Mouse (Mus musculus): Measurements from ENCODE around the gene Tbc1d32. TPM values are rescaled to one million over a fixed set of nuclear protein-coding genes. Genes with fewer than 3 reads are reported as not detected.

Gene Tbc1d32
- polyA plus RNA-seq, 1 experiment from 2014 or later = 2.0 TPM

DNA sequence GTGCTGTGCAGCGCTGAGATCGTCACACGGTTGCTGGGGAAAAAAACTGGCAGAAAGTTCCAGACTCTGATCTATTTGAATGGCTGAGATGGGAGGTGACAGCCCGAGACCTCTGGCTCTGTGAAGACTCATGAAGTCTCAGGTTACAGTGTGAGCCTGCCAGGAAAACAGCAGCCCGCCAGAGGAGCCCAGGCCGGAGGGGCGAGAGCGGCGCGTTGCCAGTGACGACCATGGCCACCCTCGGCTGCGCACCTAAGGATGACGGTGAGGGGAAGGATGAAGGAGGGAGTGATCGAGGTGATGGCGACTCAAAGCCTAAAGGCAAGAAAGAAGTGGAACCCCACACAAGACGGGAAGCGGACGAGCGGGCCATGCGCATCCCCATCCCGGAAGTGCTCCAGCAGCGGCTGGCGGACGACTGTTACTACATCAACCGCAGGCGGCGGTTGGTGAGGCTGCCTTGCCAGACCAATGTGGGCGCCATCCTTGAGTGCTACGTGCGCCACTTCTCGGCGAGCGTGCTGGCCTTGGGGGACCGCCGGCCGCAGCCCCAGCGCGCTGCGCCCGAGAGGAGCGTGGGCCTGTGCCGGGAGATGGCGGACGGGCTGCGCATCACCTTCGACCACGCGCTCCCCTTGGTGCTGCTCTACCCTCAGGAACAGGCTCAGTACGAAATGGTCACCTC is 113.4 kb downstream of the Tbc1d32 start:
- peak; percentile 82 for ATAC-seq (ENCODE audit: insufficient number of reproducible peaks, insufficient read depth, low FRiP score, low read depth)
- WGBS = under 1% methylated on average over 50 of the region's 50 CpGs
- H3K27ac ChIP-seq (replicated peaks in 1 of 2; ENCODE audit: control insufficient read depth in 1 of 2, insufficient read depth in 1 of 2, low read depth in 2 of 2, low read length in 2 of 2) = peak overlapping the region; percentile 59 to 68
- H3K9me3 ChIP-seq (ENCODE audit: control insufficient read depth, low read length) = no peaks in the 10 kb centered on the region
- no peaks in the 10 kb centered on the region; a peak in 1 of 4 replicates for H3K4me1 ChIP-seq (ENCODE audit: control insufficient read depth in 2 of 2, insufficient read depth in 2 of 2, low read length in 2 of 2)
- no peaks in the 10 kb centered on the region for H3K27me3 ChIP-seq (ENCODE audit: control insufficient read depth, insufficient read depth, low read length)
- H3K4me2 ChIP-seq (ENCODE audit: low read length) = peak overlapping the region; percentile 88
- H3K36me3 ChIP-seq (ENCODE audit: control insufficient read depth, insufficient read depth, low read length) = no peaks in the 10 kb centered on the region
- peak overlapping the region; percentile 65 to 71 for H3K4me3 ChIP-seq (ENCODE audit: control insufficient read depth in 1 of 2, insufficient read depth in 1 of 2, low read depth in 1 of 2, low read length in 2 of 2)
- H3K9ac ChIP-seq (ENCODE audit: low read length) = peak overlapping the region; percentile 78

DNA sequence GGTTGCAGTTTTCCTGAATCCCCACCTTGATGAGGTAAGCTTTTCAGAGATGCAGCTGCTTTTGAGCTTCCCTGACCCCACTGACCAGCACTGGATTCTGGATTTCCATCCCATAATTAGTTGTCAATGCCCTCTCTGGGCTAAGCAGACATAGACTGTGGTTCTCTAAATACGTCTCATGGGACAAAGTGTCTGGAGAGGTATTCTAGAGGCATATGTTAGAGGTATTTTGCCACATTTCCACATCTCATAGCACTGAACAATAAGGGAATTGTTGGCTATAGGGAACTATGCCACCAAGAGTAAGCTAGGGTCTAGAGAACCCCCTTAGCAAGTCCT is 121.5 kb downstream of the Tbc1d32 start:
- Histone ChIP-seq H3K36me3 (ENCODE audit: control insufficient read depth, insufficient read depth, low read length) (no peaks in the 10 kb centered on the region), H3K4me1 (ENCODE audit: control insufficient read depth in 2 of 2, insufficient read depth in 2 of 2, low read length in 2 of 2) (no peaks in the 10 kb centered on the region), H3K4me3 (ENCODE audit: control insufficient read depth in 1 of 2, insufficient read depth in 1 of 2, low read depth in 1 of 2, low read length in 2 of 2) (peak overlapping the region; percentile 49 to 54), H3K27ac (replicated peaks in 1 of 2; ENCODE audit: control insufficient read depth in 1 of 2, insufficient read depth in 1 of 2, low read depth in 2 of 2, low read length in 2 of 2) (peak overlapping the region in 1 of 2 experiments; percentile 38; a peak in 3 of 4 replicates), H3K4me2 (ENCODE audit: low read length) (peak overlapping the region; percentile 69), H3K9me3 (ENCODE audit: control insufficient read depth, low read length) (no peaks in the 10 kb centered on the region), H3K27me3 (ENCODE audit: control insufficient read depth, insufficient read depth, low read length) (no peaks in the 10 kb centered on the region), H3K9ac (ENCODE audit: low read length) (peak overlapping the region; percentile 73)
- WGBS = 25% methylated on average over 1 of the region's 1 CpGs
- no peak; the same call in 1 of the 2 replicates for ATAC-seq (ENCODE audit: insufficient number of reproducible peaks, insufficient read depth, low FRiP score, low read depth)

DNA sequence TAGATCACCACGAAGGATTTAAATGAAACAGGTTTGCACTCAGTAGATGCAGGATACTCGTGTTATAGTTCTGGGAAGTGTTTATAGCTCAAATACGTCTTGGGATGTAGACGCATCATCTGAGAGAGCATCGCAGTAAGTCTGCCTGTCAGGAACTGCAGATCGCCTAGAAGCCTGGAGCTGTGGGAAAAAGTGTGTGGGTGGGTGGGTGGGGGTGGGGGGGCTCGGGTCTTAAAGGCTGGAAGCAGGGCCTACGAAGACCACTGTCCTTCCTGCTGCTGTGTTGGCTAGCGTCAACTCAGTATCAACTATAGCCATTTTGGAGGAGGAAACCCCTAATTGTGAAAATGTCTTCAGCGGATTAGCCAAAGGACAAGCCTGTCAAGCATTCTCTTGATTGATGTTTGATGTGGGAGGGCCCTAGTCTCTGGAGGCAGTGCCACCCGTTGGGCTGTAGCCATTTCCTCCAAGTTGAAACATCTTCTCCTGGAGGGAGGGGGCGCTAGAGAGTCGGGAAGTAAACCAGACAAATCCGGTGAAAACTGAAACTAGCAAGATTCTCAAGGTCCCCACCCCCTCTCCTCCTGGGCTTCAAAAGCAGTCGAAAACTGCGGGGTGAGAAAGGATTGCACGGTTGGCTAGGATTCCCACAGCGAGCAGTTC is 122.0 kb downstream of the Tbc1d32 start, which contains the start of gene Msl3l2:
Msl3l2 (plus strand) TSS at position 585 of the 663 bp plus-strand sequence.
- H3K9me3 ChIP-seq (ENCODE audit: control insufficient read depth, low read length) = no peaks in the 10 kb centered on the region
- 21% methylated on average over 18 of the region's 18 CpGs for WGBS
- peak; percentile 71 for ATAC-seq (ENCODE audit: insufficient number of reproducible peaks, insufficient read depth, low FRiP score, low read depth)

GRCm38 (mm10) chr10:56099641-56100310 is 128.7 kb downstream of the Tbc1d32 start:
- H3K36me3 ChIP-seq (ENCODE audit: control insufficient read depth, insufficient read depth, low read length) = no peaks in the 10 kb centered on the region

More for the DNA sequence above, 122.0 kb downstream of the Tbc1d32 start, which contains the start of gene Msl3l2:
- peak within 1 kb of the TSS; percentile 69 for H3K4me2 ChIP-seq (ENCODE audit: low read length)
- H3K27ac ChIP-seq (replicated peaks in 1 of 2; ENCODE audit: control insufficient read depth in 1 of 2, insufficient read depth in 1 of 2, low read depth in 2 of 2, low read length in 2 of 2) = peak within 1 kb of the TSS in 1 of 2 experiments; percentile 38; a peak in 3 of 4 replicates
- no peaks in the 10 kb centered on the region for H3K27me3 ChIP-seq (ENCODE audit: control insufficient read depth, insufficient read depth, low read length)
- peak within 1 kb of the TSS; percentile 73 for H3K9ac ChIP-seq (ENCODE audit: low read length)
- H3K36me3 ChIP-seq (ENCODE audit: control insufficient read depth, insufficient read depth, low read length) = no peaks in the 10 kb centered on the region
- no peaks in the 10 kb centered on the region for H3K4me1 ChIP-seq (ENCODE audit: control insufficient read depth in 2 of 2, insufficient read depth in 2 of 2, low read length in 2 of 2)
- H3K4me3 ChIP-seq (ENCODE audit: control insufficient read depth in 1 of 2, insufficient read depth in 1 of 2, low read depth in 1 of 2, low read length in 2 of 2) = peak within 1 kb of the TSS; percentile 49 to 54

DNA sequence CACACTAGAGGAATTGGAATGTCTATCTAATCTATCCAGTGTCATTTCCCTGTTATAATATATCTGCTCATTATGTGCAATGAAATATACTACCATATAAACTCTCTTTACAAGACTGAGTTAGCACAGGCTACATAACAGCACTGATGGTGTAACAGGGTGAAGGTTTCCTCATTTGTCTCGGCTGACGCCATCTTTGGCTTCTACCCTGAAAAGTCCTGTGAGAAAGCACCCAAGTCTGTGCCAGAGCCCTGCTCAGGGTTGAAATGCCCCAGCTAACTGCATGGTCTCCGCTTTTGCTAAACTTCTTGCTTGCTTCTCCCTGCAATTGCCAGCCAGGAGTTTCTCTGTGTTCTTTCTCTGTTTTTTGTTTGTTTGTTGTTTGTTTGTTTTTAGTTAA is 129.4 kb downstream of the Tbc1d32 start:
- 89% methylated on average over 3 of the region's 3 CpGs for WGBS
- no peak for ATAC-seq (ENCODE audit: insufficient number of reproducible peaks, insufficient read depth, low FRiP score, low read depth)
- Histone ChIP-seq H3K4me1 (ENCODE audit: control insufficient read depth in 2 of 2, insufficient read depth in 2 of 2, low read length in 2 of 2) (no peaks in the 10 kb centered on the region), H3K9ac (ENCODE audit: low read length) (no peak overlapping the region), H3K4me2 (ENCODE audit: low read length) (no peak overlapping the region), H3K27ac (replicated peaks in 1 of 2; ENCODE audit: control insufficient read depth in 1 of 2, insufficient read depth in 1 of 2, low read depth in 2 of 2, low read length in 2 of 2) (no peak overlapping the region), H3K9me3 (ENCODE audit: control insufficient read depth, low read length) (no peaks in the 10 kb centered on the region), H3K36me3 (ENCODE audit: control insufficient read depth, insufficient read depth, low read length) (no peaks in the 10 kb centered on the region), H3K27me3 (ENCODE audit: control insufficient read depth, insufficient read depth, low read length) (no peaks in the 10 kb centered on the region), H3K4me3 (ENCODE audit: control insufficient read depth in 1 of 2, insufficient read depth in 1 of 2, low read depth in 1 of 2, low read length in 2 of 2) (no peak overlapping the region)

More at GRCm38 (mm10) chr10:56099641-56100310, 128.7 kb downstream of the Tbc1d32 start:
- ATAC-seq (ENCODE audit: insufficient number of reproducible peaks, insufficient read depth, low FRiP score, low read depth) = no peak
- WGBS = 79% methylated on average over 3 of the region's 3 CpGs
- H3K27ac ChIP-seq (replicated peaks in 1 of 2; ENCODE audit: control insufficient read depth in 1 of 2, insufficient read depth in 1 of 2, low read depth in 2 of 2, low read length in 2 of 2) = no peak overlapping the region
- no peak overlapping the region for H3K9ac ChIP-seq (ENCODE audit: low read length)
- no peaks in the 10 kb centered on the region for H3K4me1 ChIP-seq (ENCODE audit: control insufficient read depth in 2 of 2, insufficient read depth in 2 of 2, low read length in 2 of 2)
- H3K27me3 ChIP-seq (ENCODE audit: control insufficient read depth, insufficient read depth, low read length) = no peaks in the 10 kb centered on the region
- H3K4me3 ChIP-seq (ENCODE audit: control insufficient read depth in 1 of 2, insufficient read depth in 1 of 2, low read depth in 1 of 2, low read length in 2 of 2) = no peak overlapping the region
- H3K4me2 ChIP-seq (ENCODE audit: low read length) = no peak overlapping the region
- no peaks in the 10 kb centered on the region for H3K9me3 ChIP-seq (ENCODE audit: control insufficient read depth, low read length)

DNA sequence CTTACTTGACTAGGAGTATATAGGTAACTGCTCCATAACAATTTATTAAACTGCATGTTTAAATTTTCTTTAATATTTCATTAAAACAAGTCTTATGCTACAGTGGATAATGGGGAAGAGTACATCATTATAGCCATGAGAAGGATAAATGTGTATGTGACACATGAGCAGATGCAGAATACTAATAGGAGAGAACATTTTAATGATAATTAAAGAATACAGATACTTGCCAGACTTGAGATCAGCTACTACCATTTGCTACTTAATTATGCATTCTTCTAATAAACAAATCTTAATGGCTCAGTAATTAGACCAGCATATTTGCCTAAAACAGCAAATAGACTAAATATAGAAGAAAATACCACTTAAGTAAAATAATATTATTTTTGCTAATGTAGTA is 131.7 kb downstream of the Tbc1d32 start:
- Histone ChIP-seq H3K27me3 (ENCODE audit: control insufficient read depth, insufficient read depth, low read length) (no peaks in the 10 kb centered on the region), H3K4me2 (ENCODE audit: low read length) (no peak overlapping the region), H3K9me3 (ENCODE audit: control insufficient read depth, low read length) (no peaks in the 10 kb centered on the region), H3K27ac (replicated peaks in 1 of 2; ENCODE audit: control insufficient read depth in 1 of 2, insufficient read depth in 1 of 2, low read depth in 2 of 2, low read length in 2 of 2) (no peak overlapping the region), H3K4me3 (ENCODE audit: control insufficient read depth in 1 of 2, insufficient read depth in 1 of 2, low read depth in 1 of 2, low read length in 2 of 2) (no peak overlapping the region), H3K36me3 (ENCODE audit: control insufficient read depth, insufficient read depth, low read length) (no peaks in the 10 kb centered on the region), H3K9ac (ENCODE audit: low read length) (no peak overlapping the region), H3K4me1 (ENCODE audit: control insufficient read depth in 2 of 2, insufficient read depth in 2 of 2, low read length in 2 of 2) (no peaks in the 10 kb centered on the region)
- no peak for ATAC-seq (ENCODE audit: insufficient number of reproducible peaks, insufficient read depth, low FRiP score, low read depth)

DNA sequence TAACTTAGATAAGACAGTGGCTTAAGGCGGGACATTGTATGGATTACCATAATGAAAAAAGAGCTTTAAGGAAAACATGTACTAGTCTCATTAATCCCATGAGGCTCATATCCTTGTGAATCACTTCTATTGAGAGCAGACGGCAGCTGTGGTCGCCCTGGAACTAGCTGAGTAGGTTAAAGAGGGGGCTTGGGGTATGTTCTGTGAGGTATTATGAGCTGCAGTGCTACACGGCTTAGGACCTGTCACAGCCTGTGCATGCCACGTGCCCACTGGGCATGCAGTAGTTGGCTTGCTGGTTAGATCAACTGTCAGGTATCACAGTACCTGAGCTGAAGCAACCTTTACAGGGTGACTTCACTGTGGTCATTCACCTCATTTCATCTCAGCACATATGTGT is 133.9 kb downstream of the Tbc1d32 start:
- WGBS = 79% methylated on average over 5 of the region's 5 CpGs
- ATAC-seq (ENCODE audit: insufficient number of reproducible peaks, insufficient read depth, low FRiP score, low read depth) = no peak
- H3K9ac ChIP-seq (ENCODE audit: low read length) = no peak overlapping the region
- H3K9me3 ChIP-seq (ENCODE audit: control insufficient read depth, low read length) = no peaks in the 10 kb centered on the region
- no peak overlapping the region for H3K4me3 ChIP-seq (ENCODE audit: control insufficient read depth in 1 of 2, insufficient read depth in 1 of 2, low read depth in 1 of 2, low read length in 2 of 2)
- no peak overlapping the region for H3K27ac ChIP-seq (replicated peaks in 1 of 2; ENCODE audit: control insufficient read depth in 1 of 2, insufficient read depth in 1 of 2, low read depth in 2 of 2, low read length in 2 of 2)
- H3K4me2 ChIP-seq (ENCODE audit: low read length) = no peak overlapping the region
- H3K4me1 ChIP-seq (ENCODE audit: control insufficient read depth in 2 of 2, insufficient read depth in 2 of 2, low read length in 2 of 2) = no peaks in the 10 kb centered on the region
- H3K36me3 ChIP-seq (ENCODE audit: control insufficient read depth, insufficient read depth, low read length) = no peaks in the 10 kb centered on the region
- no peaks in the 10 kb centered on the region for H3K27me3 ChIP-seq (ENCODE audit: control insufficient read depth, insufficient read depth, low read length)

Measured in heart, embryonic 14.5 days (tissue).